Mouse (Mus musculus): ENCODE results near the gene Gm853.
A peak's percentile ranks its signal among the peaks of the same experiment; 100 is the strongest.

Gene Gm853

GRCm38 (mm10) chr4:130174335-130175031, 47.7 kb downstream of the Gm853 start:
- DNase-seq (ENCODE audit: low spot score in 2 of 2), result no peak

GRCm38 (mm10) chr4:130173911-130174311, 48.3 kb downstream of the Gm853 start:
- DNase-seq (ENCODE audit: low spot score in 2 of 2), result no peak

- no peak for DNase-seq (ENCODE audit: low spot score in 2 of 2)
Observed at GRCm38 (mm10) chr4:130173060-130173822, 49.0 kb downstream of the Gm853 start.

- no peak for DNase-seq (ENCODE audit: low spot score in 2 of 2)
Observed at GRCm38 (mm10) chr4:130171951-130172765, 50.0 kb downstream of the Gm853 start.

DNA sequence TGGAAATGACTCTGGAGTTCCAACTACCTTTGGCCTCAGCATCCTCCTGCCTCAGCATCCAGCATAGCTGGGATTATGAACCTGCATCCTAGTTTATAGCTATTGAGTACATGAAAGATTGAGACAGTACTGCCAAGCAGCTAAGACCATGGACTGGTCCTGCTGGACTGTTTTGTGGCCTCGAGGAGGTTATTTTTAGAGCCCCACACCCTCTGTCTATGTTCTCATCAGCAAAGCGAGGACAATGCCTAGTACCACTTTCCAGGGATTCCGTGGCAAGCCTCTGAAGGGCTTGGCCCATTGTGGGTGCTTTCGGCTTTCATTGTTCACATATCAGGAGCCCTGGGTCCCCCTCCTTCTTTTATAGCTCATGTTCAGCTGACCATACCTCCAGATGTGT, 51.8 kb downstream of the Gm853 start:
- DNase-seq (ENCODE audit: low spot score in 2 of 2), result no peak

DNA sequence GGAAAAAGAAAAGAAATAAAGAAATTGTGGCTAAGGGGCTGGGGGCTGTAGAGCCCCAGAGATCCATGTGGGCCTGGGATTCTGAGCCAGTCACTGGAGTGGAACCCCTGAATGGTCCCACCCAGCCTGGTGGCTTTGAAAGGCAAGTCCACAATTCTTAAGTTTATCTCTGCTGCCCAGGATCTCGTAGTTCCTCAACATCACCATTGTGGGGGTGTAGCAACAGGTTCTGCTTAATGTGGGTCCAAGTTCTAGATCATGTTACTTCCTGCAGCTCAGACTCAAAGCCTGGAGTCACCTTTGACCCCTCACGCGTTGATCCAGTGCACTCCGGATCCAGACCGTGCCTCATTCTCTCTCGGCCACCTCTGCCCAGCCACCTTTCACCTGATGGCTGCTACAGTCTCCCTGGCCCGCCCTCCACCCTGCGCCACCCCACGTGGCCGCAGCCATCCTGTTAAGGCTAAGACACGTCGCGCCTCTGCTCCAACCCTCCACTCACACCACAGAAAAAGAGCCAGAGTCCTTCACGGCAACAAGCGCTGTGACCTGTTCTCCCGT, 52.7 kb downstream of the Gm853 start:
- DNase-seq (ENCODE audit: low spot score in 2 of 2), result no peak

GRCm38 (mm10) chr4:130168280-130169183, 53.7 kb downstream of the Gm853 start:
- peak in 1 of 2 experiments; percentile 35 for DNase-seq (ENCODE audit: low spot score in 2 of 2)

- DNase-seq (ENCODE audit: low spot score in 2 of 2), result no peak
Observed at GRCm38 (mm10) chr4:130167814-130168213, 54.4 kb downstream of the Gm853 start.

- no peak for DNase-seq (ENCODE audit: low spot score in 2 of 2)
Observed at GRCm38 (mm10) chr4:130167321-130167720, 54.9 kb downstream of the Gm853 start.

DNA sequence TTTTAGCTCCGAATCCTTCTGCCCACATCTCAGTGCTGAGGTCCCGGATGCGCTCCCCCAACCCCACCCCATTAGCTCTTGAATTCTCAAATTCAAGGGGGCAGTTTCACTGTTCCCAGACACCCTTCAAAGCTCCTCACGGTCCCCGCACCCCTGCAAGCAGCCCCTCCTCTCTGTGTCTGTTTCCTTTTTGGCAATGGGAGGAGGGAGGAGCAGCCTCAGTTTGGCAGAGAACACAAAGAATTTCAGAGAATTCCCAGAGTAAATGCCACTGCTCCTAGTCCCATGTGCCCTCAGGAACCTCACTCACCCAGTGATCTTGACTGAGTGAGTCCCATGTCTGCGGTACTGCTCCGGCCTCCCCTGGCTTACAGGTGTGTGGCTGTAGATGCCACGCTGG, 55.6 kb downstream of the Gm853 start:
- no peak for DNase-seq (ENCODE audit: low spot score in 2 of 2)

DNA sequence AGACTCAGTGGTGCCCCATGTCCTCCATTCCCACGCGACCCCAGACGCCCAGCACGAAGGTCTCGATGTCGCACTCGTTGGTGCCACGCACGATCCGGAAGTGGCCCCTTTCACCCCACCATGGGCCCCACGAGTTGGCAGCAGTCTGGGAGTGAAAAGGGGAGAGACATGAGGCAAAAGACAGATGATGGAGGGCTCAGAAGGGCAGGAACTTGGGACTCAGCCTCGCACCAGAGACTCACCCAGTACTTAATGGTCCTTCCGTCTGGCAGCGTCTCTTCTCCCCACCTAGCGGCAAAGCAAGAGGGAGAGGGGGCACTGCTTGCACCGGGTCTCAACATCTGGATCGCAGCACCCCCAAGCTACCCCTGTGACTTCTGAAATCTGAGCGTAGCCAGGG, 56.1 kb downstream of the Gm853 start:
- DNase-seq (ENCODE audit: low spot score in 2 of 2), result no peak

DNA sequence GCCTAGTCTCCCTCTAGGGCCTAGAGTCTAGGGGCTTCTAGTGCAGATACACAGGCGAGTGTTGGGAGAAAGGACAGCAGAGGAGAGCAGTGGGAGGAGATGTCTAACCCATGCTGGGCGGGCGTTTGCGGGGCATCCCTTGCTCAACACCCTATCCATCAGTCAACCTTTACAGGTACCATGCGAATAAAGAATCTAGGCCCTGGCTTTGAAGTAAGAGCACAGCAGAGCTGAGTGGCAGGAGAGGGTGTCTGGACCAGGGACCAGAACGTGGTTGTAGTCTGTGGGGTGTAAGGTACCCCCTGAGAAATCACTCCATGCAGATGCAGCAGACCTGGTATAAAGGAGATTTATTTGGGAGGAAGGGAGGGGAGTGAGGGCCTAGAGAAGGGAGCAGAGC, 58.1 kb downstream of the Gm853 start:
- no peak for DNase-seq (ENCODE audit: low spot score in 2 of 2)

GRCm38 (mm10) chr4:130163391-130163861, 58.8 kb downstream of the Gm853 start:
- no peak for DNase-seq (ENCODE audit: low spot score in 2 of 2)

DNA sequence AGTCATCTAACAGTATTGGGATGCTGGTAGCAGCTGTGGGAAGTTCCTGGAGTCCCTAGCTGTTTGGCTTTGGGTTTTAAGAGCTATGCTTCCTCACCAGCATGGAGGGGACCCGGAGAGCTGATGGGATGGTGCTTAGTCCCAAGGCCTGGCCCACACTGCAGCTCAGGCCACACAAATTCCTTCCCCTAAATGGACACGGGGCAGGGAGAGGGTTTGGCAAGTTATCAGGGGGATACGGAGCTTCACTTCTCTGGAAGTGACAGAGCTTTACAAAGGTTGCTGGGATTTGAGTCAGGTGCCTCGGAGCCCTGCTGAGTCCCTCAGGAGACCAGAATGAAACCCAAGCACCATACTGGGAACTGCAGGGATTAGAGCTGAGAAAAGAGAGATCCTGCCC, 60.9 kb downstream of the Gm853 start:
- DNase-seq (ENCODE audit: low spot score in 2 of 2), result no peak
